Mouse (Mus musculus): Measurements from ENCODE around the gene Stk25.
A peak's percentile ranks its signal among the peaks of the same experiment; 100 is the strongest.
"Not testable (repeated sequence)": the region's sequence is repeated elsewhere in the genome, so short reads cannot be mapped to it uniquely, and the experiment has no call there.

The Stk25 gene

DNA sequence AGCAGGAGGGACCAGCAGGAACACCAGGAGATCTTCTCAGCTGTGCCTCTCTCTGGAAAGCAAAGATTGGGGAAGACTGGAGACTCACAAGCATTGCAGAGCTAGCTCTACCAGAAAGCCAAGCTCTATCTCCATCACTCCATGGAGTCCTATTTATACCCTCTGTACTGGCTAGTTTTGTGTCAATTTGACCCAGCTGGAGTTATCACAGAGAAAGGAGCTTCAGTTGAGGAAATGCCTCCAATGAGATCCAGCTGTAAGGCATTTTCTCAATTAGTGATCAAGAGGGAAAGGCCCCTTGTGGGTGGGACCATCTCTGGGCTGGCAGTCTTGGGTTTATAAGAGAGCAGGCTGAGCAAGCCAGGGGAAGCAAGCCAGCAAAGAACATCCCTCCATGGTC is at the start of gene Stk25:
Gene Stk25, minus strand, starts transcription at position 101 of the 400 bp plus-strand sequence.
- not testable (repeated sequence) for ATAC-seq (ENCODE audit: low TSS enrichment)

DNA sequence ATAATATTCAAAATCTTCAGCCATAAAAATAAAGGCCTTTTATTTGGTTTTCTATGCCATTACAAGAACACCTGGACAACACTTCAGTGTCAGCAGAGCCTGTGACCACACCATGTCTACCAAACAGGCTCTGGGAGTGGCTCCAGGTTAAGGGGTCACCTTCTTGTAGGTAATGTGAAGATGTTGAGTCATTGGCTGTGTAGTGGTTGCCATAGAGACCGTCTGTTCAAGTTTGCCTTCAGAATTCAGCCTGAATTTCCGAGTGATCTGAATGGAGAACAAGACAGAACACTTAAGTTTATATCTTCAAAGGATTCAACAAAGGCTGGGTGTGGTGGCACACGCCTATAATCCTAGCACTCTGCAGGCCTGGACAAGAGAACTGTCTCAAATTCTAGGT is 46.9 kb upstream of the Stk25 start:
- ATAC-seq (ENCODE audit: low TSS enrichment): no peak

DNA sequence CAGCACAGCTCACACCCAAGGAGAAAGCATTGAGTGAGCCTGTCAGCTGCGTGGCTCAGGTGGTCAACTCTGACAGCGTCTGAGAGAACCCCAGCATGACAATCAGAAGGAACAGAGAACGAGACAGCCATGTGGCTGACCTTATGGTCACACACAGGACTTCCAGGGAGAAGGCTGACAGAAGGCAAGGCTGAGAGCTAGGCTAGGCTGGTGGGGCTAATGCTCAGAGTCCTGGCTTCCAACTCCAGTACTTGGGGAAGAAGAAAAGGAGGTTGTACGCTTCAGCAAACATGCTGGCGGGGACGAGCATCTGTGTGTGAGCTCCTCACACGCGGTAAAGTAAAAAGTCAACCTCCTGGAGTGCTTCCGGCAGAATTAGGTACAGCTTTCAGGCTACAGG is 45.9 kb upstream of the Stk25 start:
- ATAC-seq (ENCODE audit: low TSS enrichment): no peak

DNA sequence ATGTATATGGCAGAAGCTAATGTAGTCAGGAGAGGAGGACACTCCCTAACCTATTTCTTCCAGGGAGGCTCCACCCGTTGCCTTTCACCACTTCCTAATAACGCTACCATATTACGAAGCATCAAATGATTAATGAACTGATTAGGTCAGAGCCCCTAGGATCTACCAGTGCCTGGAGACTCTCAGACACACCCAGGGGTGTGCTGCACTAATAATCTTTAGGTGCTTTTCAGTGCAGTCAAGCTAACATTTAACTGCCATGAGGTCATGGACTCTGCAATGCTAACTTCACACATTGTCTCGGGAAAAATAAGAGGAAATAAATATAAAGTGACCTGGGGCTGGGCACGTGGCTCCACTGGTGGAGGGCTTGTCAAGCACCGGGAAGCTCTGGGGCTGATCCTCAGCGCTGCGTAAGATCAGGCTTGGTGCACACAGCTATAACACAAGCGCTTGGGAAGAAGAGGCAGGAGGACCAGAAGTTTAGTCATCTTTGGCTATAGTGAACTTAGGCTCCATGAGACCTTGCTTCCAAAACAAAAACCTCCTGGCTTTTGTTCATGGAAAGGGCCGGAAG is 45.1 kb upstream of the Stk25 start:
- ATAC-seq (ENCODE audit: low TSS enrichment): no peak

DNA sequence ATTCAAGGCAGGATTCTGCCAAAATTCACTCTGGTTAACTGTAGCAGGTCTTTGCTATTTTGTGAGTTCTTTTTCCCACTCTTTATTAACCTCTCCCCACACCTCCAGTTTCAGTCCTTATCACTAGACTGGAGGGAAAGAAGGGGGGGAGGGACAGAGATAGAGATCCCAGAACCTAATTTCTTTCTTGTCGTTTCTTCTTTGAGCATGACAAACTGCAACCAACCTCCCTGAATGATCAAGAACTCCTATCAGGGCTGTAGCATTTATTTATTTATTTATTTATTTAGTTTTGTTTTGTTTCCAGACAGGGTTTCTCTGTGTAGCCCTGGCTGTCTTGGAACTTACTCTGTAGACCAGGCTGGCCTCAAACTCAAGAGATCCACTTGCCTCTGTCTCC is 43.6 kb upstream of the Stk25 start:
- no peak for ATAC-seq (ENCODE audit: low TSS enrichment)

DNA sequence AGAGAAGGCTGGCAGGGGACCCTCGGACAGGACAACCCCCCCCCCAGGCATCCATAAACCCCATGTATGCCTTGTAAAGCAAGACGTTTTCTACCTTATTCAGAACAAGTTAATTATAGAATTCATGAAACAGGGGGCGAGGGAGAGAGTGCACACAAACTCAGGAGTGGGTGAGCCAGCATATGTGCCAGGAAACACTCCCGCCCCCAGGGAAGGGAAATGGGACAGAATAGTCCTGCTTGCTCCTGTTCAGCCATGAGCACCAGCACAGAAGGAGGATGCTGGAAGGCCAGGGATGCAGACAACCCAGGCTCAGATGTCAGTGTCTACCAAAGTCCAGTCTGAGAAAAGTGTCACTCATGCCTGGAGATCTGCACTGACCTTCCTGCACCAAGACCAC is 40.7 kb upstream of the Stk25 start:
- ATAC-seq (ENCODE audit: low TSS enrichment): peak; percentile 88

DNA sequence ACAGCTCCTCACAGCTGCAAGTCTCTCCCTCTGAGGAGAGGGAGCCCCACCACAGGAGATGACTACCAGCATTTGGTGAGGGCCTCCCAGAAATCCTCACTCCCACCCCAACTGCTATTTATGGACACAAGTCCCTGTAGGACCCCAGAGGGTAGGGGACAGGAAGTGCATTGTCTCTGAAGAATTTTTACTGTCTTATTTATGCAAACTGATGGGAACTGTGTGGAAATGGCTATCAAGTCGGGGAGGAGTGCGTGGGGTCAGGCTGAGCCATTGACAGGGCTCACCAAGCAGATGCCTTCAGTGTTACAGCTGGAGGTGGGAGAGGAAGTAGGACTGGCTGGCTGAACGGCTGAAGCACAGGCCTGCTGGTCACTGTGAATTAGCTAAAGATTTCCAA is 38.9 kb upstream of the Stk25 start:
- ATAC-seq (ENCODE audit: low TSS enrichment): no peak

DNA sequence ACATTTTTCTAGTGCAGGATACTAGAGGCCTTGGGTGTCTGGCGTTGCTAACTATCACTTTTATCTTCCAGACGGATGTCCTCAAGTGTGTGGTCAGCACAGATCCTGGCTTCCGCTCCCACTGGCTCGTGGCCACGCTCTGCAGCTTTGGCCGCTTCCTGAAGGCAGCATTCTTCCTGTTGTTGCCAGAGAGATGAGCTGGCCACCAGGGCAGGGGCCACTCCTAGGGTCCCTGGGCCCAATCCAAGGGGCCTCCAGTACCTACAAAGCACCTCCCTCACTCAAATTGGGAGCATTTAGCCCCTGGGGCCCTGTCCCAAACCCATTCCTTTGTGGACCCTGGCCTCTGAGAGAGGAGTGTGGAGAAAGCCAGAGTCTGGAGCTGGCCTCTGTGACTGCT is 36.5 kb upstream of the Stk25 start:
- ATAC-seq (ENCODE audit: low TSS enrichment): no peak

DNA sequence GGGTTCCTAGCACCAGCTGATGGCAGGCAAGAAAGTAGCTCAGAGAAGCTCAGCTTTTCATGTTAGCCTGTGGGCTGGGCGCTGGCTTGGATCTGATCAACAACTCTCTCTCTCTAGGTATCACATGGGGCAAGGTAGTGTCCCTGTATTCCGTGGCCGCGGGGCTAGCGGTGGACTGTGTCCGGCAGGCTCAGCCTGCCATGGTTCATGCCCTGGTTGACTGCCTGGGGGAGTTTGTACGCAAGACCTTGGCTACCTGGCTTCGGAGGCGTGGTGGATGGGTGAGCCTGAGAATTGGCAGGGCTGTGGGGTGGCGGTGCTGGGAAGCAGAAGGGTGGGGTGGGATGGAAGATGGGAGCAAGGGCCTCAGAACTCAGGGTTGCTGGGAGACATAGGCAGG is 35.5 kb upstream of the Stk25 start:
- ATAC-seq (ENCODE audit: low TSS enrichment): no peak

DNA sequence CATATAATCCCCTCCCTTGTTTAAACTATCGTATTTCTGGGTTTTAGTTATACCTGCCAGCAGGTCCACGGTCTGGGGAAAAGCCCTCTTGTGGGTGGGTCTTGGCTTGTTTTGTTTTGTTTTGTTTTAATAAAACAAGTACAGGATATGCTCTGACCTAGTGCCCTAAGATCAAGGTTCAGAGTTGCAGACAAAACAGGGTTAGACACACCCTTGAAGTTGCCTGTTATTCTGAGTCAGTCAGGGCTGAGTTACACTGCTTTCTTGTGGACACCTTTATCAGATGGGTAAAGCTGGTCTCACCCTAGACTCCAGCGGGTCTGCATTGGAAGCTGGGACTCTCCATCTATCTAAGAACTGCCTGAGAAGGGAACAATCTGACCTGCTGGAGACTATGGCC is 35.0 kb upstream of the Stk25 start:
- ATAC-seq (ENCODE audit: low TSS enrichment): no peak

DNA sequence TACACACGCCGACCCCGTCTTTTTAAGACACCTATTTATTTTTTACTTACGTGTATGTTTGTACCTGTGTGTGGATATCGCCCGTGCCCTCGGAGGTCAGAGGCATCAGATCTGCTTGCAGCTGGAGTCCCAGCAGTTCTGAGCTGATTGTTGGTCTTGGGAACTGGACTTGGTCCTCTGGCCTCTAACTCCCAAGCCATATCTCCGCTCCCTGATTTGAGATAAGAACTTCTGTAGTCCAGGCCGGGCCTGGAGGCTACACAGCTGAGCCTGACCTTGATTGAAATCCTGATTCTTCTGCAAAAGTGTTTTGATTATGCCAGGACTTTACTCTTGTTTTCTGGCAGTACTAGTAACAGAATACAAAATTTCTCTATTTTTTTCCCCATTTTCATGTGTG is 34.3 kb upstream of the Stk25 start:
- no peak for ATAC-seq (ENCODE audit: low TSS enrichment)

DNA sequence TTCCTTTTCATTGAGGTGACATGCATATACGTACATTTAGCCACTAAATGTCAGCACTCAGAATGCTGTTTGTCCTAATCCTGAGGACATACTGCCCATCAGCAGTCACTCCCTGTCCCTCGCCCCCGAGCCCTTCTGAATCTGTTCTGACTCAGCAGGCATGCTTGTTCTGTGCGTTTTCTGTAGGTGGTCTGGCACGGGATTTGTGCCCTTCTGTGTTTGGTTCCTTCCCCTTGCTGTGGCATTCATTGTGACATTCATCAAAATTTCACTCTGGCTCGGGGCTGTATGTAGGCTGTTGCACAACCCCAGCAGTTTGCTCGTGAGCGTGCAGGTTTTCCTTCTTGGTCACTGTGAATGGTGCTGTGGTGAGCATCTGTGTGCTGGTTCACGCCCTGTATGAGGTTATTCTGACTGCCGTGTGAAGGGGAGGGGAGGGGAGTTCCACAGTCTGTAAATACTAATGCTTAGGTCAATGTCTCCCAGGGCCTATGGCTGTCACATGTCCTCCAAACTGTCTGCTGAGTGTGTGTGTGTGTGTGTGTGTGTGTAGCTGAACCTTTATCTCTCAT is 33.4 kb upstream of the Stk25 start:
- ATAC-seq (ENCODE audit: low TSS enrichment): peak; percentile 34

DNA sequence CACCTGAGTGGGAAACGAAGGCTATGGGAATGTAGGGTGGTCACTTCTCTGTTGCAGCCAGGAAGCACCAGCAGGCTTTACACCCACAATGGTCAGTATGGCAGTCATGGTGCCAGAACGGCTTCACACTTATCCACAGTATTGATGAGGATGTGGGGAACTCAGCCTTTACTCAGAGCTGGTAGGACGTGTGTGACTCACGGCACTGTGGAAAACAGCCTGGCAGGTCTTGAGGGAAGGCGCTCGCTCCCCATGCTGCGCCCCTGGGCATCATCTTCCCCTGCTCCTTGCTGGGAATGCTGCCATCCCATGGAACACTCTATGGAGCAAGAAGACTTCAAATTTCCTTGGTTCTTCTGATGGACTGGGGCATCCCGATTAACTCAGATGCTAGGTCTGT is 32.6 kb upstream of the Stk25 start:
- ATAC-seq (ENCODE audit: low TSS enrichment): peak; percentile 54

DNA sequence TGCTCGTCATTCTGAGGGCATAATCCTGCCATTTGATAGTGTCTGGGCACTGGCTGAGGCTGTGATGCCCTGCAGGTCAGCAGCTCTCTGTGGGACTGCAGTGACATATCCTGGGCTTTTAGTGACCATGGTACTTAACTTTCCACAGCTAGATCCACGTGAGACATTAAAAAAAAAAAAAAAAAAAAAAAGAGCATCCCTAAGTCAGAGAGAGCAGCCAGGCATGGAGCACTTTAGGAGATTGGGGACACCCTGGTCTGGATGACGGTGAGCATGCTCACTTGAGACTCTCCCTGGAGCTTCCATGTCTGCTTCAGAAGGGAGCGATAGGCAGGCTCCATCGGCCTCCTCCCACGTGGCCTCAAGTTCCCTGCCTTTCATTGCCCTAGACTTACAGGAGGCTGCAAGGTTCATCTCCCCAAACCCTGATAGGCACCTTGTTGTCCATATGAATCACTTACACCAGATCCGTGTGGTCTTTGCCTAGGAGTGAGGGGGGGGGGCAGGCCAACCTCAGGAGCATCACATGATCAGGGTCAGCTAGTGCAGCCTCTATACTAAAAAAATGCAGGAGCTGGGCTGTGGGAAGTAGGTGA is 31.5 kb upstream of the Stk25 start:
- ATAC-seq (ENCODE audit: low TSS enrichment): no peak

DNA sequence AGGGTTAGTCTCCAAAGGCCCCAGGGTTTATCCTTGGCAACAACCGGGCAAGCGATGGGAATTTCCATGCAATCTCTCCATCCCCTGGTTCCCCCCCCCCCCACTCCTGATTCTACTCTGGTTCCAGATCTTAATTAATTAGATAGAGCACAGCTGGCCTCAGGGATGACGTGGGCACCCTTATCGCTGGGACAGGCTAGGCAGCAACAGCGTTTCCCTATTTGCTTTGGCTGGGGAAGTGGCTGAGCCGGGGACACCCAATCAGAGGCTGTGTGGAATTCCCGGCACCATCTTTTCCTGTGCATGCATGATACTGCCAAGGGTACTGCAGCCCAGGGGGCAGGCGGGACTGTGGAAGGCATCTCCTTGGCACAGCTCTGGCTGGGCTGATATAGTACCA is 29.7 kb upstream of the Stk25 start:
- no peak for ATAC-seq (ENCODE audit: low TSS enrichment)

DNA sequence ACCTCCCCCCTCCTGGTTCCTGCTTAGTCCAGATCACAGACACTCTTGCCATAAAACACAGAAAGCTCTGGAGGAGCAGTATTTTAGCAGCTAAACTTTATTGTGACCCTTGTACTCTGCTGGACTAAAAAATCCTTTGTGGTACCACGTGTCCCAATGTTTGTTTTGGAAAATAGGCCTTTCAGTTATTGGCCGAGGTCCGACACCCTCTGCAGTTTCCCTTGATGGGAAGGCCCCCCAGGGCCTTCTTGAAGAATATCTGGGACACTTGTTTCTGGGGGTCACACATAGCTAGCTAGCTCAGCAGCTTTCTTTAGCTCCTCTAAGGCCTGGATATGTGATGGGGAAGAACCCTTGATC is 28.5 kb upstream of the Stk25 start:
- ATAC-seq (ENCODE audit: low TSS enrichment): no peak

DNA sequence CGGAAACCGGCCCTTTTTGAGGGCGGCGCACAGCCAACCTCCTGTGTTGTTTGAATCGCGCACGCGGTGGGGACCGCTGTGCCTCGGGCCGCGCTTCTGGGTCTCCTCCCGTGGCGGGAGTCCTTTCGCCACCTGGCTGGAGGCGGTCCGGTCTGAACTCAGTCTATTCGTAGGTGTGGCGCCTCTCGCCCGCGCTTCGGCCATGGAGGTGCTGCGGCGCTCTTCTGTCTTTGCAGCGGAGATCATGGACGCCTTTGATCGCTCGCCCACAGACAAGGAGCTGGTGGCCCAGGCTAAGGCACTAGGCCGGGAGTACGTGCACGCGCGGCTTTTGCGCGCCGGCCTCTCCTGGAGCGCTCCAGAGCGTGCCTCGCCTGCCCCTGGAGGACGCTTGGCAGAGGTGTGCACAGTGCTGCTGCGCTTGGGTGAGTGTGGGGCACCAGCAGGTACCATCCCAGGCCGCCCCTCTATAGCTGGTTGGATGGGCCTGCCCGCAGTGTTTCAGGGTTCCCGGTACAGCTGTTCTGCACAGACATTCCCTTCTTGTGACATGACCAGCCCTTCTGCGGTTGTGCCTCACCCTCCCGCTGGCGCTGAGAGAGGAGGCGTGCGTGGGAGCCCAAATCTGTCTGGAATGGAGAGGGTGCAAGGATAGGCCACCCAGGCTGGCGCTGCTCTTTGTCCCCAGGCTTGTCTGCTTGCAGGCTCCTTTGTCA is 27.9 kb upstream of the Stk25 start:
- ATAC-seq (ENCODE audit: low TSS enrichment): peak; percentile 62

DNA sequence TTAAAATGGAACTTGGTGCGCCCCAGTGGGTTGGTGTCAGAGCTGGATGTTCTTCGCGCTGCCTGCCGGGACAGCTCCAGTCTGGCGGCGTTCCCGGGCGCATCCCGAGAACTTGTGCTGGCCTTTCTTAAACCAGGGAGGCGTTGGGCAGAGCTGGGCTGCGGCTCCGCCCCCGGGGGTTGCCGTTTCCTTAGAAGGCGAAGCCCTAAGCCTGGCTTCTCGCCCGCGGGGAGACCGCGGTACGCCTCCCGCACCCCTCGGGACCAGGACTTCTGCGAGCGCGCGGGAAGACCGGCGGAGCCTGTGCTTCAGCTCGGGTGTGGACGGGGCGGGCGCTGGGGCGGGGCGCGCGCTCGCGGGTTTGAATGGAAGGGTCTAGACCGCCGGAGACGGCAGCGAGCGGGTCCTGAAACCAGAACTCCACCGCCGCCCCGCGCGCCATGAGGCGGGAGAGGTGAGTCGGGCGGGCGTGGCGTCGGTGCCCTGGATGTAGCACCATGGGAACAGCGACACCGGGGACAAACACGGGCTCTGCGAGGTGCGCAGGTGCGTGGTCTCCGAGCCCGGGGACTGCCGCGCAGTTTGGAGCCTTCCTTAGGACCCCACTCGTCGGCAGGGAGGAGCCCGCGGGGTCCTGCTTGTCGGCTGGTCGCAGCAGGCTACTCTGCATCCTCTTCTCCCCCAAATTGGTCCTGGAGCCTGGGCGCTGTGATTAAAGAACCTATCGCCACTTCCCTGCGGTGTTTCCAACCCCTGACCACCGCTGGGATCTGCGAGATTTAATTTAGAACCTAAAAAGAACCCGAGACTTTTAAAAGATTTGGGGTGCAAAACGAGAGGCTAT is 27.2 kb upstream of the Stk25 start, which contains the start of gene Bok:
Gene Bok, plus strand, starts transcription at position 260 of the 844 bp plus-strand sequence.
- ATAC-seq (ENCODE audit: low TSS enrichment): peak; percentile 42

DNA sequence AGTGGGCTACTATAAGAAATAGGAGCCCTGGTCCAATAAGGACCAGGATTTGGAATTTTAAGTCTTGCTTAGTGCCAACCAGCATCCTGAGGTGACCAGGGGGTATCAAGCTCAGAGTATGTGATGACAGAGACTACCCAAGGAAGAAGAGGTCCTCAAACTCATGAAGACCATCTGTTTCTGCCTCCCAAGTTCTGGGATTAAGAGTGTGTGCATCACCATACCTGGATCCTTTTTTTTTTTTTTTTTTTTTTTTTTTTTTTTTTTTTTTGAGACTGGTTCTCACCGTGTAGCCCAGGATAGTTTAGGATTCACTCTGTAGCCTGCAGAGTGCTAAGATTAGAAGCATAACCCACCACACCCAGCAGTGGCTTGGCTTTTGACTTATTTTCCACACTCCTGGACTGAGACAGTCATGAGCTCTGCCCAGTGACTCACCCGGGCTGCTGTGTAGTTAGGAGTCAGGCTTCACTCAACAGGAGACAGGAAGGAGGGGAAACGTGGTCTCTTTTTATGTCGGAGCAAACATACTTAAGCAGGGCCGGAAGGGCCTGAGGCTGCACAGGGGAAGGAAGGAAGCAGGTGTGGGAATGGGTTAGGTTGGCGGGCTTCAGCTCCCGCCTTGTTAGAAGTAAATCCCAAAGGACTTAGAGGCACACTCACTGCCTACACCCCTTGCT is 21.6 kb upstream of the Stk25 start:
- ATAC-seq (ENCODE audit: low TSS enrichment): no peak

DNA sequence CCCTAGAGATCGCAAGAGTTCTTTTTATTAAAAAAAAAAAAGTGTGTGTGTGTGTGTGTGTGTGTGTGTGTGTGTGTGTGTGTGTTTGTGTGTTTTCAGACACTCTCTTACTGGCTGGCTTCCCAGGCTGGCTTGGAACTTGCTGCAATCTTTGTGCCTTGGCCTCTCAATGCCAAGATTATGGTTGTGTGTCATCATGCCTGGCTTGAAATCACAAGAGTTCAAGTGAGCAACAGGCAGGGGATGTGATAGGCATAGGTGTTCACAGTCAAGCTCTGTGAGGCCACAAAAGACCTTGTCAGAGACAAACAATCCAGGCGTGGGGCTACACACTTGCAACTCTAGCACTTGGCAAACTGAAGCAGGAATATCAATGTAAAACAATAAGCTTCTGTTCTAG is 19.9 kb upstream of the Stk25 start:
- ATAC-seq (ENCODE audit: low TSS enrichment): no peak

DNA sequence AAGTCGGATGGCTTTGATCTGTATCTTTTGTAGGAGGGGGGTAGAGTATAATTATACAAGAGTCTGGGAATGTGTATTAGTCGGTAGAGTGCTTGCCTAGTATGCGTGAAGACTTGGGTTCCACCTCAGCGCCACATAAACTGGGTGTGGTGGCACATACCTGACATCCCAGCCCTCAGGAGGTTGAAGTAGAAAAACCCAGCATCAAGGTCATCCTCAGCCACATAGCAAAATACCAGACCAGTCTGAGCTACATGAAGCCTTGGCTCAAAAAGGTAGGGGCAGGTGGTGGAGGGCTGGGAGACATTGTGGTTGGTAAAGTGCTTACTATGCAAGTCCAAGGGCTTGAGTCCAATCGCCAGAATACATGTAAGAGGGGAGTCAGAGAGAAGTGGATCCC is 14.2 kb upstream of the Stk25 start:
- ATAC-seq (ENCODE audit: low TSS enrichment): no peak

DNA sequence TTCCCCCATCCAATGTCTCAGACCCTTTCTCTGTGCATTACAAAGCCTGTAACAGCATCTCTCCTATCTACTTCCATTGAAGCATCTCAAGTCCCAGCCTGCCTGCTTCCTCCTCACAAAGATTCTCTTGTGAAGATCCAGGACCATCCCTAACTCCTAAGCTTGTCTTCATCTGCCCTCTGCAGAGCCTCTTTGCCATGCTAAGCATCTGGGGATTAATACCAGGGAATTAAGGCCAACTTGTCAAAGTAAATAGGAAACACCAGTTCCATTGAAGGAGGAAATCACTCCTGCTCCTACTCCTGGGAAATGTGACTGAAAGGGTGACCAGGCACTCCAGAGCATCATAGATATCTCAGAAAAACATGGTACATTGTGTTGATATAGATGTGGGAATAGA is 11.5 kb upstream of the Stk25 start:
- no peak for ATAC-seq (ENCODE audit: low TSS enrichment)
